Mouse (Mus musculus): ENCODE measurements around the gene Ubr2. TPM values are rescaled to one million over a fixed set of nuclear protein-coding genes. Genes with fewer than 3 reads are reported as not detected.
A peak's percentile ranks its signal among the peaks of the same experiment; 100 is the strongest.

The Ubr2 gene
- total and polyA plus RNA-seq, 3 experiments: 20.4 to 50.9 (median 39.6) TPM

- TF ChIP-seq GABPA (IDR thresholded peaks at IDR 0.05; ENCODE audit: insufficient replicate concordance, low read depth, low read length) (no peak), E2F4 (IDR thresholded peaks at IDR 0.05; ENCODE audit: insufficient replicate concordance, low read depth, low read length) (no peak), SIN3A (IDR thresholded peaks at IDR 0.05; ENCODE audit: low read length) (peak; percentile 66), HCFC1 (IDR thresholded peaks at IDR 0.05; ENCODE audit: low read depth, low read length) (peak; percentile 61), NRF1 (IDR thresholded peaks at IDR 0.05; ENCODE audit: low read depth, low read length) (no peak), IRF4 (IDR thresholded peaks at IDR 0.05; ENCODE audit: low read depth, low read length) (peak; percentile 33; the same call in 1 of the 2 replicates), RCOR1 (conservative IDR thresholded peaks at IDR 0.05; ENCODE audit: low read depth, low read length) (no peak), POLR2A (IDR thresholded peaks at IDR 0.05; ENCODE audit: low read depth, low read length) (0 out of 2 replicates have a peak, but pooled peaks have one; percentile 38), MYC (IDR thresholded peaks at IDR 0.05; ENCODE audit: low read depth, low read length) (peak; percentile 98), MXI1 (IDR thresholded peaks at IDR 0.05; ENCODE audit: low read depth, low read length) (peak; percentile 84)
Measured at GRCm38 (mm10) chr17:46994641-46995398, 15.5 kb downstream of the Ubr2 start (continued).

- H3K4me2 ChIP-seq (ENCODE audit: insufficient read depth, low read depth, poor library complexity, severe bottlenecking): no peak overlapping the region
- in situ Hi-C loops (cut with MboI; ENCODE audit: low pct_ligation_motif_present, low pct_unique_long_range_greater_than_20kb, low sequenced_read_pairs): loop anchor here (25.0 kb wide), 1 partner anchor 756 kb away; the partner anchor contains the start of genes Polr1c and Yipf3
- no peaks in the 10 kb centered on the region for H3K27me3 ChIP-seq (replicated peaks)
- H3K9ac ChIP-seq (ENCODE audit: insufficient read depth, low read depth): no peak overlapping the region
- H3K9me3 ChIP-seq (replicated peaks; ENCODE audit: low read length): no peaks in the 10 kb centered on the region
- no peak overlapping the region for H3K4me3 ChIP-seq (replicated peaks in 1 of 3; ENCODE audit: low read depth in 2 of 3, low read length in 2 of 3, poor library complexity in 1 of 3)
- no peak for DNase-seq (ENCODE audit: extremely low read depth)
- peaks cover 61 to 92% of the 10 kb centered on the region in 2 experiments for H3K36me3 ChIP-seq (replicated peaks in 1 of 2; ENCODE audit: control insufficient read depth in 1 of 2, insufficient read depth in 1 of 2, low read length in 1 of 2)
- dilution Hi-C loops (cut with MboI; ENCODE audit: extremely low pct_ligation_motif_present, extremely low pct_unique_long_range_greater_than_20kb, low sequenced_read_pairs): no loop called here
- no peak for TF ChIP-seq SIN3A (IDR thresholded peaks at IDR 0.05; ENCODE audit: low read length)
- no peak for TF ChIP-seq BHLHE40 (IDR thresholded peaks at IDR 0.05; ENCODE audit: low read depth, low read length)
- no peak for TF ChIP-seq EP300 (IDR thresholded peaks at IDR 0.05; ENCODE audit: low read length)
- no peak for TF ChIP-seq UBTF (IDR thresholded peaks at IDR 0.05; ENCODE audit: low read depth, low read length)
- no peak for TF ChIP-seq ETS1 (conservative IDR thresholded peaks at IDR 0.05; ENCODE audit: low read depth, low read length)
- no peak for TF ChIP-seq MEF2A (IDR thresholded peaks at IDR 0.05; ENCODE audit: borderline replicate concordance, low read depth, low read length)
- no peak for TF ChIP-seq TBP (conservative IDR thresholded peaks at IDR 0.05; ENCODE audit: low read depth, low read length)
- TF ChIP-seq MAX (IDR thresholded peaks at IDR 0.05; ENCODE audit: low read length): no peak
- TF ChIP-seq ZMIZ1 (IDR thresholded peaks at IDR 0.05; ENCODE audit: low read depth, low read length): no peak
- TF ChIP-seq ZKSCAN1 (IDR thresholded peaks at IDR 0.05; ENCODE audit: borderline replicate concordance, low read depth, low read length): no peak
- TF ChIP-seq ELF1 (IDR thresholded peaks at IDR 0.05; ENCODE audit: low read depth, low read length): no peak
- TF ChIP-seq CHD2 (IDR thresholded peaks at IDR 0.05; ENCODE audit: low read length): no peak
- TF ChIP-seq CHD1 (IDR thresholded peaks at IDR 0.05; ENCODE audit: low read depth, low read length): no peak
- no peak for TF ChIP-seq PAX5 (IDR thresholded peaks at IDR 0.05; ENCODE audit: low read length)
- peaks cover 13 to 66% of the 10 kb centered on the region in 2 experiments for H3K4me1 ChIP-seq (ENCODE audit: control insufficient read depth in 1 of 2, insufficient read depth in 2 of 2)
- 0 out of 2 replicates have a peak overlapping the region, but pooled peaks have one; percentile 13 for H3K27ac ChIP-seq (ENCODE audit: insufficient read depth, low read depth)
- H3K79me2 ChIP-seq (replicated peaks; ENCODE audit: control insufficient read depth, extremely low read depth, insufficient read depth, poor library complexity, severe bottlenecking): peaks cover 34% of the 10 kb centered on the region
Measured at GRCm38 (mm10) chr17:46993625-46994024, 16.7 kb downstream of the Ubr2 start.

Measured in CH12.LX (cell line).